Mouse (Mus musculus): ENCODE measurements at regions not wholly inside any gene's neighbourhood (a gene's known extent, or its start where the extent isn't known, plus 50 kb on each side); places are given as distances from the start of the nearest gene placed in this dataset.

GRCm38 (mm10) chr16:76765536-76765935 lies 248.0 kb upstream of the Usp25 start:
- Histone ChIP-seq H3K4me3 (replicated peaks) (no peak overlapping the region), H3K4me2 (no peak overlapping the region), H3K9me3 (replicated peaks) (no peaks in the 10 kb centered on the region), H3K27ac (replicated peaks) (no peak overlapping the region), H3K27me3 (no peaks in the 10 kb centered on the region), H3K9ac (no peak overlapping the region), H3K4me1 (replicated peaks) (no peaks in the 10 kb centered on the region; the same call in 1 of the 2 replicates), H3K36me3 (replicated peaks) (no peaks in the 10 kb centered on the region)
- ATAC-seq (ENCODE audit: insufficient read depth): no peak
- 42% methylated on average over 7 of the region's 7 CpGs for WGBS (ENCODE audit: insufficient replicate concordance)

- Histone ChIP-seq H3K4me2 (no peak overlapping the region), H3K4me1 (replicated peaks) (no peaks in the 10 kb centered on the region; the same call in 1 of the 2 replicates), H3K4me3 (replicated peaks) (no peak overlapping the region), H3K27ac (replicated peaks) (no peak overlapping the region), H3K27me3 (no peaks in the 10 kb centered on the region), H3K36me3 (replicated peaks) (no peaks in the 10 kb centered on the region), H3K9ac (no peak overlapping the region), H3K9me3 (replicated peaks) (no peaks in the 10 kb centered on the region)
- ATAC-seq (ENCODE audit: insufficient read depth): no peak
- WGBS (ENCODE audit: insufficient replicate concordance): 42% methylated on average over 5 of the region's 5 CpGs
Observed at GRCm38 (mm10) chr16:76764994-76765393, 248.5 kb upstream of the Usp25 start.

- Histone ChIP-seq H3K9me3 (replicated peaks) (no peaks in the 10 kb centered on the region), H3K4me2 (no peak overlapping the region), H3K27ac (replicated peaks) (no peak overlapping the region), H3K27me3 (no peaks in the 10 kb centered on the region), H3K9ac (no peak overlapping the region), H3K36me3 (replicated peaks) (no peaks in the 10 kb centered on the region), H3K4me3 (replicated peaks) (no peak overlapping the region), H3K4me1 (replicated peaks) (no peaks in the 10 kb centered on the region; the same call in 1 of the 2 replicates)
- 8% methylated on average over 8 of the region's 8 CpGs for WGBS (ENCODE audit: insufficient replicate concordance)
- ATAC-seq (ENCODE audit: insufficient read depth): 0 out of 2 replicates have a peak, but pooled peaks have one; percentile 44
Observed at GRCm38 (mm10) chr16:76762619-76763283, 250.8 kb upstream of the Usp25 start.

- Histone ChIP-seq H3K4me1 (replicated peaks) (no peaks in the 10 kb centered on the region; the same call in 1 of the 2 replicates), H3K4me3 (replicated peaks) (no peak overlapping the region)
Observed at GRCm38 (mm10) chr16:76761848-76762247, 251.7 kb upstream of the Usp25 start.

GRCm38 (mm10) chr16:76761004-76761403 lies 252.5 kb upstream of the Usp25 start:
- Histone ChIP-seq H3K9me3 (replicated peaks) (no peaks in the 10 kb centered on the region), H3K36me3 (replicated peaks) (no peaks in the 10 kb centered on the region), H3K9ac (no peak overlapping the region), H3K4me3 (replicated peaks) (no peak overlapping the region), H3K27me3 (no peaks in the 10 kb centered on the region), H3K4me2 (no peak overlapping the region), H3K27ac (replicated peaks) (no peak overlapping the region), H3K4me1 (replicated peaks) (no peaks in the 10 kb centered on the region; the same call in 1 of the 2 replicates)
- WGBS (ENCODE audit: insufficient replicate concordance): 53% methylated on average over 1 of the region's 1 CpGs
- ATAC-seq (ENCODE audit: insufficient read depth): no peak

More at GRCm38 (mm10) chr16:76761848-76762247, 251.7 kb upstream of the Usp25 start:
- Histone ChIP-seq H3K36me3 (replicated peaks) (no peaks in the 10 kb centered on the region), H3K27ac (replicated peaks) (no peak overlapping the region), H3K27me3 (no peaks in the 10 kb centered on the region), H3K9ac (no peak overlapping the region), H3K4me2 (no peak overlapping the region), H3K9me3 (replicated peaks) (no peaks in the 10 kb centered on the region)
- ATAC-seq (ENCODE audit: insufficient read depth): no peak
- WGBS (ENCODE audit: insufficient replicate concordance): 45% methylated on average over 1 of the region's 1 CpGs

- no peak overlapping the region for H3K9ac ChIP-seq
- H3K9me3 ChIP-seq (replicated peaks): no peaks in the 10 kb centered on the region
- no peak overlapping the region for H3K4me3 ChIP-seq (replicated peaks)
- H3K4me1 ChIP-seq (replicated peaks): no peaks in the 10 kb centered on the region
- no peak overlapping the region for H3K4me2 ChIP-seq
- H3K27ac ChIP-seq (replicated peaks): no peak overlapping the region
- no peak for ATAC-seq (ENCODE audit: insufficient read depth)
- no peaks in the 10 kb centered on the region for H3K36me3 ChIP-seq (replicated peaks)
- 45% methylated on average over 3 of the region's 3 CpGs for WGBS (ENCODE audit: insufficient replicate concordance)
- H3K27me3 ChIP-seq: no peaks in the 10 kb centered on the region
Observed at GRCm38 (mm10) chr16:76754871-76755270, 258.6 kb upstream of the Usp25 start.

- Histone ChIP-seq H3K27ac (replicated peaks) (no peak overlapping the region), H3K4me1 (replicated peaks) (no peaks in the 10 kb centered on the region), H3K4me3 (replicated peaks) (no peak overlapping the region), H3K9ac (no peak overlapping the region), H3K9me3 (replicated peaks) (no peaks in the 10 kb centered on the region), H3K27me3 (no peaks in the 10 kb centered on the region), H3K4me2 (no peak overlapping the region), H3K36me3 (replicated peaks) (no peaks in the 10 kb centered on the region)
- no peak for ATAC-seq (ENCODE audit: insufficient read depth)
- WGBS (ENCODE audit: insufficient replicate concordance): 64% methylated on average over 3 of the region's 3 CpGs
Observed at GRCm38 (mm10) chr16:76746385-76746784, 267.1 kb upstream of the Usp25 start.

GRCm38 (mm10) chr16:76741141-76741540 lies 272.4 kb upstream of the Usp25 start:
- Histone ChIP-seq H3K9me3 (replicated peaks) (no peaks in the 10 kb centered on the region), H3K9ac (no peak overlapping the region), H3K27ac (replicated peaks) (no peak overlapping the region), H3K36me3 (replicated peaks) (no peaks in the 10 kb centered on the region), H3K4me2 (no peak overlapping the region), H3K4me1 (replicated peaks) (no peaks in the 10 kb centered on the region), H3K27me3 (no peaks in the 10 kb centered on the region), H3K4me3 (replicated peaks) (no peak overlapping the region)
- 55% methylated on average over 3 of the region's 3 CpGs for WGBS (ENCODE audit: insufficient replicate concordance)
- ATAC-seq (ENCODE audit: insufficient read depth): no peak

GRCm38 (mm10) chr16:76725991-76726390 lies 287.5 kb upstream of the Usp25 start:
- WGBS (ENCODE audit: insufficient replicate concordance): 65% methylated on average over 4 of the region's 4 CpGs
- H3K36me3 ChIP-seq (replicated peaks): no peaks in the 10 kb centered on the region

GRCm38 (mm10) chr16:76725271-76725670 lies 288.2 kb upstream of the Usp25 start:
- Histone ChIP-seq H3K36me3 (replicated peaks) (no peaks in the 10 kb centered on the region), H3K4me2 (no peak overlapping the region), H3K27me3 (no peaks in the 10 kb centered on the region), H3K27ac (replicated peaks) (no peak overlapping the region), H3K4me3 (replicated peaks) (no peak overlapping the region), H3K9me3 (replicated peaks) (no peaks in the 10 kb centered on the region), H3K9ac (no peak overlapping the region), H3K4me1 (replicated peaks) (no peaks in the 10 kb centered on the region)
- ATAC-seq (ENCODE audit: insufficient read depth): no peak
- 62% methylated on average over 8 of the region's 8 CpGs for WGBS (ENCODE audit: insufficient replicate concordance)

More at GRCm38 (mm10) chr16:76725991-76726390, 287.5 kb upstream of the Usp25 start:
- no peaks in the 10 kb centered on the region for H3K27me3 ChIP-seq
- ATAC-seq (ENCODE audit: insufficient read depth): no peak
- no peak overlapping the region for H3K27ac ChIP-seq (replicated peaks)
- H3K4me2 ChIP-seq: no peak overlapping the region
- no peaks in the 10 kb centered on the region for H3K9me3 ChIP-seq (replicated peaks)
- no peak overlapping the region for H3K9ac ChIP-seq
- H3K4me1 ChIP-seq (replicated peaks): no peaks in the 10 kb centered on the region
- no peak overlapping the region for H3K4me3 ChIP-seq (replicated peaks)

- Histone ChIP-seq H3K36me3 (replicated peaks) (no peaks in the 10 kb centered on the region), H3K27ac (replicated peaks) (no peak overlapping the region), H3K4me3 (replicated peaks) (no peak overlapping the region), H3K27me3 (no peaks in the 10 kb centered on the region), H3K4me1 (replicated peaks) (no peaks in the 10 kb centered on the region), H3K9ac (no peak overlapping the region), H3K9me3 (replicated peaks) (no peaks in the 10 kb centered on the region), H3K4me2 (no peak overlapping the region)
- 49% methylated on average over 1 of the region's 1 CpGs for WGBS (ENCODE audit: insufficient replicate concordance)
- no peak for ATAC-seq (ENCODE audit: insufficient read depth)
Observed at GRCm38 (mm10) chr16:76718809-76719208, 294.7 kb upstream of the Usp25 start.

GRCm38 (mm10) chr16:76718147-76718546 lies 295.4 kb upstream of the Usp25 start:
- no peak overlapping the region for H3K4me3 ChIP-seq (replicated peaks)
- no peaks in the 10 kb centered on the region for H3K9me3 ChIP-seq (replicated peaks)
- 78% methylated on average over 1 of the region's 1 CpGs for WGBS (ENCODE audit: insufficient replicate concordance)
- no peak overlapping the region for H3K9ac ChIP-seq
- no peaks in the 10 kb centered on the region for H3K4me1 ChIP-seq (replicated peaks)
- ATAC-seq (ENCODE audit: insufficient read depth): no peak
- H3K27me3 ChIP-seq: no peaks in the 10 kb centered on the region
- no peak overlapping the region for H3K27ac ChIP-seq (replicated peaks)
- no peak overlapping the region for H3K4me2 ChIP-seq
- H3K36me3 ChIP-seq (replicated peaks): no peaks in the 10 kb centered on the region

Measured in liver, embryonic 15.5 days (tissue).